Mouse (Mus musculus): ENCODE results near the gene Mctp1. TPM values are rescaled to one million over a fixed set of nuclear protein-coding genes. Genes with fewer than 3 reads are reported as not detected.
"Not testable (repeated sequence)": the region's sequence is repeated elsewhere in the genome, so short reads cannot be mapped to it uniquely, and the experiment has no call there.

Mctp1 gene
- total RNA-seq, 2 experiments from 2014 or later: 37.8 to 43.3 TPM

DNA sequence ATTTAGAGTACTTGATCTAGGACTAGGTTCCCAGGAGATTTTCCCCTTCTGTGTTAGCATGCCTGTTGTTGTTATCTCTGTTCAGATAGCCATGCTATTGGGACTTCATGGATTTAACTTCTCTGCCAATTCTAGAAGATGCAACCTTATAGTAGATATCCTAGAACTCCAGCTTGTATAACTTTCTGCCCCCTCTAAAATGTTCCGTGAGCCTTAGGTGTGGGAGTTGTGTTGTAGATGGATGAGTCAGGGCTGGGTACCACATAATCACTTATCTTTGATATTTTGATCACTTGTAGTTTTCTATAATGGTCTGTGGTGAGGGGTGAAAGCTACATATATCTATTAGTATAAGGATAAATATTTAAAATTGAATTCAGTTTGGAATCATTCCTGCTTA lies 54.4 kb downstream of the Mctp1 start:
- intact Hi-C loops (cut with DNase I): no loop called here

GRCm38 (mm10) chr13:76446059-76446458 lies 61.7 kb downstream of the Mctp1 start:
- no peak for DNase-seq (ENCODE audit: extremely low spot score in 1 of 2, low spot score in 2 of 2)
- intact Hi-C loops (cut with DNase I): loop anchor here (10.0 kb wide), 1 partner anchor 169 kb away; no protein-coding TSS in a partner anchor

More for the DNA sequence above, 54.4 kb downstream of the Mctp1 start:
- no peak for DNase-seq (ENCODE audit: extremely low spot score in 1 of 2, low spot score in 2 of 2)

GRCm38 (mm10) chr13:76447528-76447927 lies 63.2 kb downstream of the Mctp1 start:
- no peak for DNase-seq (ENCODE audit: extremely low spot score in 1 of 2, low spot score in 2 of 2)
- intact Hi-C loops (cut with DNase I): loop anchor here (10.0 kb wide), 1 partner anchor 167 kb away; no protein-coding TSS in a partner anchor

GRCm38 (mm10) chr13:76451526-76451925 lies 67.2 kb downstream of the Mctp1 start:
- intact Hi-C loops (cut with DNase I); DNase-seq (ENCODE audit: extremely low spot score in 1 of 2, low spot score in 2 of 2): not testable (repeated sequence)

DNA sequence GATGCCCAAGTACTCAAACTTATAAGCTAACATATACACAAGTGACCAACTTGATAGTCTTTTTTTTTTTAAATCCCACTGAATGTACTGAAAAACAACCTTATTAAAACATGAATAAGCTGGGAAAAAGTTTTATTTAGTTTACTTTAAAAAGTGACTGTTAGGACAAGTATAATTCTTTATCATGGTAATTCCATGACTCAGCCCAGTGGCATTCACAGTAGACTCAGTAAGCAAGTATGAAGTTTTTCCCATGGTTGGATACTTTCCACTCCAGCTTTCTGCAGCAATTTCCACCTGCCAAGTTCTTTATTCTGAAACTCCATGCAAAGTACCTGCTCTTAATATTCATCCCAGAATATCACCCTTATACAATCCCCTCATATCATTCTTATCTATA lies 97.3 kb downstream of the Mctp1 start:
- intact Hi-C loops (cut with DNase I): no loop called here
- no peak for DNase-seq (ENCODE audit: extremely low spot score in 1 of 2, low spot score in 2 of 2)

DNA sequence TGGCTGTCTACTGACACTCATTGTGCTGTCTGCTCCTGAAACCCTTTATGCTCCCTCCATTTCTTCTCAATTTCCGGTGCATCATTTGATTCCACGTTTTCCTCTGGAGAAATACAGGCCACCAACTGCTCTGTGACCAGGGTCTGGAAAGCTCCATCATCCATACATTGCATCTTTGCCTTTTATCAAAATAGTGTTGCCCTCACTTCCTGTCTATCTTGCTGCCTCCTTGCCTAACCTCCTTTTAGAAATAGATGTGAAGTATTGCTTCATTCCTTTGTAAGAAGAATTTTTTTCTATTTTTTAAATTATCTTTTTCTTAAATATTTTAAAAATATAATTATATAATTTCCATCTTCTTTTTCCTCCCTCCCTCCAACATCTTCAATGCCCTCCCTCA lies 98.7 kb downstream of the Mctp1 start:
- no peak for DNase-seq (ENCODE audit: extremely low spot score in 1 of 2, low spot score in 2 of 2)
- intact Hi-C loops (cut with DNase I): no loop called here

- intact Hi-C loops (cut with DNase I): no loop called here
- peak in 1 of 2 experiments; percentile 35 for DNase-seq (ENCODE audit: extremely low spot score in 1 of 2, low spot score in 2 of 2)
Observed at GRCm38 (mm10) chr13:76484086-76484709, 99.9 kb downstream of the Mctp1 start.

GRCm38 (mm10) chr13:76515896-76516295 lies 131.6 kb downstream of the Mctp1 start:
- intact Hi-C loops (cut with DNase I): no loop called here
- DNase-seq (ENCODE audit: extremely low spot score in 1 of 2, low spot score in 2 of 2): no peak

GRCm38 (mm10) chr13:76523170-76523569 lies 138.8 kb downstream of the Mctp1 start:
- intact Hi-C loops (cut with DNase I): no loop called here

DNA sequence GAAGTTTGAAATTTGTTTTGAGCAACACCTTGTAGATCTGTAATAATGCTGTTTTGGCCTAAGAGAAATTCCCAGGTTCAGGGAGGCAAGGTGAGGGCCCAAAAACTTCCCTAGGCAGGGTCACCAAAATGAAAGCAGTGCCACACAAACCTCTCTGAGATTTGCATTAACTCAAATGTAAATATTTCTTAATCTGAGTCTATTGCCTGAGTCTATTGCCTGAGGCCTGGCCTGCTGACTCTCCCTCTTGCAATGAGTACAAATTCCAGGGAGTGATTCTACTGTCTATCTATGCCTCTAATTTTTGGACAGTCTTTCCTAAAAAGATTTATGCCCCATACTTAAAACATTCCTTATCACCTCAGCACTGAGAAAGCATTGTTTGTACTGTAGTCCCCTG lies 143.0 kb downstream of the Mctp1 start:
- DNase-seq (ENCODE audit: extremely low spot score in 1 of 2, low spot score in 2 of 2): no peak
- intact Hi-C loops (cut with DNase I): no loop called here

More at GRCm38 (mm10) chr13:76523170-76523569, 138.8 kb downstream of the Mctp1 start:
- DNase-seq (ENCODE audit: extremely low spot score in 1 of 2, low spot score in 2 of 2): no peak

GRCm38 (mm10) chr13:76527751-76528150 lies 143.4 kb downstream of the Mctp1 start:
- no peak for DNase-seq (ENCODE audit: extremely low spot score in 1 of 2, low spot score in 2 of 2)
- intact Hi-C loops (cut with DNase I): no loop called here

DNA sequence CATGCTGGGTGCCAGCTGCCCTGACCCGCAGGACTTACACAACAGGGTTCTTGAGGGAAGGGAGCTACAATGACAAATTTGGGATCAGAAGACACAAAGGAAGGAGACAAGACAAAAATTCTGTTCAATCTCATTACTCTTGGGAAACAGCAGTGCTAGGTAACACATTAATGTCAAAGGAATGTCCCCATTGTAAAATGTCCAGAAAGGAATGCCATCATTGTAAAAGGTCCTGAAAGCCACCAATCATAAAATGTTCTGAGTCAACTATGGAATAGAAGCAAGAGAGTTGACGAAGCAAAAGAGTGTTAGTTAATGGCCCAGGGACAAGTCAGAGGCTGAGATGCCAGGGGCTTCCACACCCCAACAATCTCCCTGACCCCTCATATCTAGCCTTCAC lies 145.6 kb downstream of the Mctp1 start:
- no peak for DNase-seq (ENCODE audit: extremely low spot score in 1 of 2, low spot score in 2 of 2)
- intact Hi-C loops (cut with DNase I): no loop called here

DNA sequence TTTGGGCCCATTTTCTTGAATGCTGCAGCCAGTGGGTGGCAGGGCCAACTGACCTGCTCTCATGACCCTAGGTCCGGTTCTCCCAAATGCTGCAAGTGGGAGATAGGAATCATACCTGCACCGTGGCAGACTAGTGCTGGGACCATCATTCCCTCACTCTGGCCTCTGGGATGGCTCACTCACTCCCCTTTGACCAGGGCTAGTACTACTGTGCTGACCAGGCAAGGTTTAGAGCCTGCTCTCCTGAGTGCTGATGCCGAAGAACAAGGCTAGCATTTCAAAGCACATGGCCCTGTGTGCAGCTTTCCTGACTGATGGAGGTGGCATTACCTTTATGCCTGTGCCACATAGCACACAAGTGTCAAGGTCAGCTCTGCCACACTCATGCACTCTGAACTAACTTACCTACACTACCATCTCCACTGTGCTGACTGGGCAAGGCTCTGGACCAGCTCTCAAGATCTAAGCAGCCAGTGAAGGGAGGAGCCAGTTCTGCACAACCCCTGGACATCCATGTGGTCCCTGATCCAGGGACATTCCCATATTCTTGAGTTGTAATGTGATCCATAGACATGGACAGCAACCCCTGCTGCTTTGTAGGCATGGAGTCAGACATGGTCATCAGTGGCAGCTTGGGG lies 146.7 kb downstream of the Mctp1 start:
- no peak for DNase-seq (ENCODE audit: extremely low spot score in 1 of 2, low spot score in 2 of 2)
- intact Hi-C loops (cut with DNase I): no loop called here

DNA sequence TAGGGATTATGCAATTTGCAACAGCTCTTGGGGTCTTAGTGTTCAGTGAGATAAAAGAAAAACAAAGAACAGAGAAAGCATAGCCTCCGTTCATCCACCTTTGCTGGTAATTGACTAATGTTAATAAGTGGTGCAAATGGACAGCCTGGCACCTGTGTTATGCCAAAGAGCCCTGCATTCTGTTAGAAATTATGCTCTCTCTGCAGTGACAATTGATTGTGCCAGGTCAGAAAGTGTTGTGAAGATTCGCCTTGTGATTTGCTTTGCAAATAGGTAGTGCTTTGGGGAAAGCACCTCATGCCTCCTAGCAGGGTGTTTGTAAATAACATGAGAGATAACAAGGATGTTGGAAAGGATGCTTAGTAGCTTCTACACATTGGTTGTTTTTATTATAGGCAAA lies 163.5 kb downstream of the Mctp1 start:
- intact Hi-C loops (cut with DNase I): no loop called here
- DNase-seq (ENCODE audit: extremely low spot score in 1 of 2, low spot score in 2 of 2): no peak

DNA sequence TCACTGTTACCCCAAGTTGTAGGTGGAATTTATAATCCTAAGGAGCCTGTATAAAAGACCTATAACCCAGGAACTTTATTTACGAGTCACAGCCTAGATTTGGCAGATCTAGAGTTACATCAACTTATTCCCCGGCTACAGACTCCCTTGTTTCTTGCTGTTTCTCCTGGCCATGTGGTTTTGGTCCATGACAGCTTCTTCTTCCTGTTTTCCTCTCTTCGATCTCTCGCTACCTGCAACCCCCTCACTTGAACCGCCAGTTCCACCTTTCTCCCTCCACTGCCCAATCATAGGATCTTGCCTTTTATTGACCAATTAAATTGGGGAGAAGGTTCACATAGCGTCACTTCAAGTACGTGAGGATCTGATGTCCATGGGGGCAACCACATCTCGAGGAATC lies 176.6 kb downstream of the Mctp1 start:
- intact Hi-C loops (cut with DNase I): no loop called here
- no peak for DNase-seq (ENCODE audit: extremely low spot score in 1 of 2, low spot score in 2 of 2)

- intact Hi-C loops (cut with DNase I): no loop called here
- no peak for DNase-seq (ENCODE audit: extremely low spot score in 1 of 2, low spot score in 2 of 2)
Observed at GRCm38 (mm10) chr13:76561594-76561993, 177.3 kb downstream of the Mctp1 start.

DNA sequence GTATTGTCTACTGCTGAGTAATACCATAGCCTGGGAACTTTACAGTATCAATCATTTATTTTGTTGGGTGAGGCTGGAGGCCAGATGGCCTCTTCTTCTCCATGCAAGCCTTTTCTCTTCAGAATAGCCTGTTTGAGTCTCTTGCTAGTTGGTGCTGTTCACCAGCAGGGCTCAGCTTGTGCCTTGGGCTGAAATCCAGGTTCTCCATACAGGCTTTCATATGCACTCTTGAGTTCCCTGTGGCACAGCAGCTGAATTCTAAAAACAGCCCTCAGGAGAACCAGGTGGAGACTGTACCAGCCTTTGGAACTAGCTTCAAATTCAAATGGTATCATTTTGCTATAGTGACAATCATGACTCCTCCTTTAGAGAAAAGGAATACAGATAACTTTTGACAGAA lies 179.7 kb downstream of the Mctp1 start:
- intact Hi-C loops (cut with DNase I): no loop called here
- no peak for DNase-seq (ENCODE audit: extremely low spot score in 1 of 2, low spot score in 2 of 2)

- DNase-seq (ENCODE audit: extremely low spot score in 1 of 2, low spot score in 2 of 2): no peak
- intact Hi-C loops (cut with DNase I): no loop called here
Observed at GRCm38 (mm10) chr13:76566024-76566423, 181.7 kb downstream of the Mctp1 start.

DNA sequence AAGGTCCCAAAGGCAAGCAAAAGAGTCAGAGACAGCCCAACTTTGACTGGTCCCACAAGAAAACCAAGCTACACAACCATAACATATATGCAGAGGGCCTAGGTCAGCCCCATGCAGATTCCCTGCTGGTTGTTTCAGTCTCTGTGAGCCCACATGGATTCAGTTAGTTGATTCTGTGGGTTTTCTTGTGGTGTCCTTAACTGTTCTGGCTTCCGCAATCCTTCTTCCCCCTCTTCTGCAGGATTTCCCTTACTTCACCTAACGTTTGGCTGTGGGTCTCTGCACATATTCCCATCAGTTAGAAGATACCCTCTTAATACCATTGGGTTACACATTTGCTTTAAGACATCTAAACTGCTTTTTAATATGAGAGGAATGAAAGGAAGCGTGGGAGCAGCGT lies 183.1 kb downstream of the Mctp1 start:
- no peak for DNase-seq (ENCODE audit: extremely low spot score in 1 of 2, low spot score in 2 of 2)
- intact Hi-C loops (cut with DNase I): no loop called here

DNA sequence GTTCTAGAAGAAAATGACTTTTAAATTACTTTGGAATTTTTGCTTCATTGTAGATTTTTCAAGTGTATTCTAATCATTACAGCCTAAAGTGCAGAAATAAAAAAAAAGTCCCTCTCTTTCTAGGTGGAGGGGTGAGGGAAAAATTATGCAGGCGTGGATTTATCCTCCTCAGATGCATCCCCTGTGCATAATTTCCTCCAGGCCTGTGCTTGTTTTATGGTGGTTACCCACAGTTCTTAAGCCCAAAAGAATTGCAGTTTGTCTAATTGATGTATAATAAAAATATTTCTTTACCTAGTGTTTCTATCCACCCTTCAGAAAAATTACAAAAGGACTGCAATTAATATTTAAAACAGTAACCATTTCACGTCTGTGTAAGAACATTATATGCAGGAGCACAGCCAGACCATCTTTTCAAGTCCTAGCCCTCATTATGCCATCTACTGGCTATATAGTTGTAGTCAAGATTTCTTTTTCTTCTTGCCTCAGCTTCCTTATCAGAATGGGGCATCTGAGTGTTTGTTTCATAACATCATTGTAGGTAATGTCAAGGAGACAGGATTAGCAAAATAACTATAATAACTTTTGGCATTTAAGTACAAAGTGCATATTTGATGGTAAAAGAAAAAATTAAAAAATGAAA lies 184.4 kb downstream of the Mctp1 start:
- intact Hi-C loops (cut with DNase I): no loop called here
- no peak for DNase-seq (ENCODE audit: extremely low spot score in 1 of 2, low spot score in 2 of 2)
